Comparison of ENCODE assay signal across 11 mouse cellular contexts in genomic region chr9:40320405-40320804, GRCm38 (mm10). TPM values are rescaled to one million over a fixed set of nuclear protein-coding genes. Genes with fewer than 3 reads are reported as not detected.
DNase-seq lines count a peak whose midpoint lies in the region; ATAC-seq and TF ChIP-seq lines count a peak whose summit lies in the region.
"Had no signal": no experiment of that assay in that cellular context is flagged by ENCODE, and none has a peak within 500 bp of the region (broad histone marks: within the 10 kb centered on the region; RNA-seq: fewer than 3 reads in every experiment).

No protein-coding gene starts in this region.

- H3K4me1 ChIP-seq in heart, embryonic 16.5 days (ENCODE audit: control insufficient read depth, insufficient read depth, low read length) = peaks cover 24% of the 10 kb centered on the region
- H3K4me1 ChIP-seq in heart, embryonic 11.5 days (ENCODE audit: control insufficient read depth, insufficient read depth, low read length) = peaks cover 16% of the 10 kb centered on the region
- H3K4me1 ChIP-seq in neural tube, embryonic 13.5 days (replicated peaks) = peaks cover 11% of the 10 kb centered on the region; the same call in 1 of the 2 replicates
- peaks cover 18% of the 10 kb centered on the region for H3K4me1 ChIP-seq in intestine, embryonic 16.5 days (ENCODE audit: control insufficient read depth, insufficient read depth, low read length)
- no peaks in the 10 kb centered on the region; the same call in none of the 2 replicates for H3K4me1 ChIP-seq in stomach, postnatal 0 days (replicated peaks; ENCODE audit: control insufficient read depth, insufficient read depth)
- H3K4me1 ChIP-seq: hindbrain, embryonic 15.5 days had no signal

- H3K4me3 ChIP-seq in heart, embryonic 16.5 days (ENCODE audit: low read length) = 0 out of 2 replicates have a peak overlapping the region, but pooled peaks have one; percentile 2
- no peak overlapping the region for H3K4me3 ChIP-seq in heart, embryonic 11.5 days (ENCODE audit: low read depth, low read length)
- peak overlapping the region; percentile 23 for H3K4me3 ChIP-seq in neural tube, embryonic 13.5 days
- H3K4me3 ChIP-seq in intestine, embryonic 16.5 days (ENCODE audit: low read length) = no peak overlapping the region
- 0 out of 2 replicates have a peak overlapping the region, but pooled peaks have one; percentile 12 for H3K4me3 ChIP-seq in stomach, postnatal 0 days (ENCODE audit: low read depth, low read length)
- H3K4me3 ChIP-seq: hindbrain, embryonic 15.5 days had no signal

- H3K9ac ChIP-seq in heart, embryonic 16.5 days (ENCODE audit: low read length) = peak overlapping the region; percentile 18; the same call in 1 of the 2 replicates
- no peak overlapping the region for H3K9ac ChIP-seq in heart, embryonic 11.5 days (ENCODE audit: low read depth, low read length)
- H3K9ac ChIP-seq in neural tube, embryonic 13.5 days = peak overlapping the region; percentile 32; the same call in 1 of the 2 replicates
- H3K9ac ChIP-seq in intestine, embryonic 16.5 days (ENCODE audit: low read depth, low read length) = peak overlapping the region; percentile 27; the same call in 1 of the 2 replicates
- no peak overlapping the region for H3K9ac ChIP-seq in stomach, postnatal 0 days (ENCODE audit: low read length)
- H3K9ac ChIP-seq: hindbrain, embryonic 15.5 days had no signal

- peak overlapping the region; percentile 8; the same call in 1 of the 2 replicates for H3K4me2 ChIP-seq in heart, embryonic 16.5 days (ENCODE audit: low read depth, low read length)
- no peak overlapping the region for H3K4me2 ChIP-seq in heart, embryonic 11.5 days
- peak overlapping the region; percentile 11; the same call in 1 of the 2 replicates for H3K4me2 ChIP-seq in neural tube, embryonic 13.5 days
- no peak overlapping the region for H3K4me2 ChIP-seq in intestine, embryonic 16.5 days (ENCODE audit: low read depth, low read length)
- peak overlapping the region; percentile 38 for H3K4me2 ChIP-seq in stomach, postnatal 0 days (replicated peaks; ENCODE audit: low read depth)
- H3K4me2 ChIP-seq: hindbrain, embryonic 15.5 days had no signal

- DNase-seq in neural tube, embryonic 10.5 days (ENCODE audit: extremely low spot score, low spot score) = no peak
- no peak for DNase-seq in stomach, postnatal 0 days (ENCODE audit: low spot score)
- DNase-seq in thymus, postnatal 14 days = no peak
- no peak for DNase-seq in frontal cortex, postnatal 14 days (ENCODE audit: low spot score in 2 of 2)
- DNase-seq: right cerebral cortex, postnatal 25 days had no signal

- no peak for ATAC-seq in heart, embryonic 16.5 days (replicated peaks; ENCODE audit: extremely low read depth, insufficient read depth, low FRiP score)
- ATAC-seq in heart, embryonic 11.5 days (replicated peaks; ENCODE audit: insufficient number of reproducible peaks, low FRiP score, low TSS enrichment) = no peak
- no peak for ATAC-seq in neural tube, embryonic 13.5 days (ENCODE audit: low read depth)
- ATAC-seq in intestine, embryonic 16.5 days = no peak
- no peak for ATAC-seq in stomach, postnatal 0 days (ENCODE audit: low FRiP score, low TSS enrichment)
- ATAC-seq: forebrain, embryonic 14.5 days had no signal

- no peak for TF ChIP-seq EP300 in stomach, postnatal 0 days (optimal IDR thresholded peaks at IDR 0.05)

- 0 out of 2 replicates have a peak, but pooled peaks cover 4% of the 10 kb centered on the region for H3K36me3 ChIP-seq in heart, embryonic 16.5 days (ENCODE audit: control insufficient read depth, insufficient read depth)
- H3K36me3 ChIP-seq in heart, embryonic 11.5 days (ENCODE audit: control insufficient read depth, insufficient read depth, low read length) = no peaks in the 10 kb centered on the region
- H3K36me3 ChIP-seq in neural tube, embryonic 13.5 days = peaks cover 39% of the 10 kb centered on the region
- H3K36me3 ChIP-seq in intestine, embryonic 16.5 days (ENCODE audit: control insufficient read depth, insufficient read depth, low read length) = no peaks in the 10 kb centered on the region
- no peaks in the 10 kb centered on the region for H3K36me3 ChIP-seq in stomach, postnatal 0 days (ENCODE audit: control insufficient read depth, insufficient read depth, low read length)

- no peak for TF ChIP-seq CTCF in stomach, postnatal 0 days (IDR thresholded peaks at IDR 0.05; ENCODE audit: low read depth)

- WGBS in heart, embryonic 16.5 days = 75% methylated on average over 8 of the region's 8 CpGs
- 84% methylated on average over 8 of the region's 8 CpGs for WGBS in heart, embryonic 11.5 days (ENCODE audit: insufficient replicate concordance)
- WGBS in neural tube, embryonic 13.5 days = 91% methylated on average over 8 of the region's 8 CpGs
- WGBS in intestine, embryonic 16.5 days = 89% methylated on average over 8 of the region's 8 CpGs
- 78% methylated on average over 8 of the region's 8 CpGs for WGBS in stomach, postnatal 0 days

- peak overlapping the region; percentile 14 for H3K27ac ChIP-seq in heart, embryonic 16.5 days (ENCODE audit: low read length)
- no peak overlapping the region for H3K27ac ChIP-seq in heart, embryonic 11.5 days (ENCODE audit: low read depth, low read length)
- peak overlapping the region; percentile 70 for H3K27ac ChIP-seq in neural tube, embryonic 13.5 days (replicated peaks)
- H3K27ac ChIP-seq in intestine, embryonic 16.5 days (ENCODE audit: low read length) = peak overlapping the region; percentile 78
- peak overlapping the region; percentile 86 for H3K27ac ChIP-seq in stomach, postnatal 0 days (replicated peaks)
- H3K27ac ChIP-seq: hindbrain, embryonic 15.5 days had no signal

- no peaks in the 10 kb centered on the region for H3K9me3 ChIP-seq in heart, embryonic 16.5 days (replicated peaks; ENCODE audit: control insufficient read depth, low read length)
- no peaks in the 10 kb centered on the region for H3K9me3 ChIP-seq in heart, embryonic 11.5 days (replicated peaks; ENCODE audit: control insufficient read depth, low read length)
- no peaks in the 10 kb centered on the region for H3K9me3 ChIP-seq in neural tube, embryonic 13.5 days
- no peaks in the 10 kb centered on the region for H3K9me3 ChIP-seq in intestine, embryonic 16.5 days (ENCODE audit: control insufficient read depth, low read length)
- H3K9me3 ChIP-seq in stomach, postnatal 0 days (ENCODE audit: control insufficient read depth, low read length) = no peaks in the 10 kb centered on the region
- H3K9me3 ChIP-seq: hindbrain, embryonic 15.5 days had no signal

- no peaks in the 10 kb centered on the region for H3K27me3 ChIP-seq in heart, embryonic 16.5 days (ENCODE audit: control insufficient read depth, insufficient read depth, low read length)
- H3K27me3 ChIP-seq in heart, embryonic 11.5 days (ENCODE audit: control insufficient read depth, insufficient read depth, low read length) = no peaks in the 10 kb centered on the region
- H3K27me3 ChIP-seq in neural tube, embryonic 13.5 days = no peaks in the 10 kb centered on the region
- H3K27me3 ChIP-seq in intestine, embryonic 16.5 days (replicated peaks; ENCODE audit: control insufficient read depth, insufficient read depth, low read length) = no peaks in the 10 kb centered on the region
- no peaks in the 10 kb centered on the region for H3K27me3 ChIP-seq in stomach, postnatal 0 days (ENCODE audit: control insufficient read depth, insufficient read depth, low read length)
- H3K27me3 ChIP-seq: hindbrain, embryonic 15.5 days had no signal

RNA-seq across cellular contexts. Expression of gene Scn3b, which starts 51.4 kb away (rescaled TPM):
- polyA plus RNA-seq in heart, embryonic 16.5 days (2015; fragmentation: Nextera tagmentation; extraction: Ambion mirVana) = 1.7 and 1.9 TPM in 2 replicates
- 0.38 and 0.44 TPM in 2 replicates for polyA plus RNA-seq in heart, embryonic 11.5 days (2014; fragmentation: Nextera tagmentation; extraction: Ambion mirVana)
- polyA plus RNA-seq in neural tube, embryonic 13.5 days (2015; fragmentation: Nextera tagmentation; extraction: Ambion mirVana) = 115 and 121 TPM in 2 replicates
- polyA plus RNA-seq in intestine, embryonic 16.5 days (2015; fragmentation: Nextera tagmentation; extraction: Ambion mirVana) = 4.0 and 4.4 TPM in 2 replicates
- polyA plus RNA-seq in stomach, postnatal 0 days (2015; fragmentation: Nextera tagmentation; extraction: Ambion mirVana) = 2.0 and 2.9 TPM in 2 replicates

Comparison
In these comparisons a context has a peak if more than half of its experiments do, and no peak if none do; other contexts are left out.
1. H3K4me2 ChIP-seq: peak in heart, embryonic 16.5 days (single experiment), neural tube, embryonic 13.5 days (single experiment) and stomach, postnatal 0 days (single experiment); none in heart, embryonic 11.5 days (single experiment) and intestine, embryonic 16.5 days (single experiment).
2. H3K4me3 ChIP-seq: peak in heart, embryonic 16.5 days (single experiment), neural tube, embryonic 13.5 days (single experiment) and stomach, postnatal 0 days (single experiment); none in heart, embryonic 11.5 days (single experiment) and intestine, embryonic 16.5 days (single experiment).
3. H3K9ac ChIP-seq: peak in heart, embryonic 16.5 days (single experiment), neural tube, embryonic 13.5 days (single experiment) and intestine, embryonic 16.5 days (single experiment); none in heart, embryonic 11.5 days (single experiment) and stomach, postnatal 0 days (single experiment).
4. RNA of gene Scn3b, which starts 51.4 kb away (polyA plus RNA-seq): 115 to 121 TPM in neural tube, embryonic 13.5 days; 4.0 to 4.4 TPM in intestine, embryonic 16.5 days, 2.0 to 2.9 TPM in stomach, postnatal 0 days, 1.7 to 1.9 TPM in heart, embryonic 16.5 days and 0.38 to 0.44 TPM in heart, embryonic 11.5 days; every median in the first group is over 10 times any median in the second.